13 mouse cellular contexts compared by ENCODE assay signal in the genomic region with DNA sequence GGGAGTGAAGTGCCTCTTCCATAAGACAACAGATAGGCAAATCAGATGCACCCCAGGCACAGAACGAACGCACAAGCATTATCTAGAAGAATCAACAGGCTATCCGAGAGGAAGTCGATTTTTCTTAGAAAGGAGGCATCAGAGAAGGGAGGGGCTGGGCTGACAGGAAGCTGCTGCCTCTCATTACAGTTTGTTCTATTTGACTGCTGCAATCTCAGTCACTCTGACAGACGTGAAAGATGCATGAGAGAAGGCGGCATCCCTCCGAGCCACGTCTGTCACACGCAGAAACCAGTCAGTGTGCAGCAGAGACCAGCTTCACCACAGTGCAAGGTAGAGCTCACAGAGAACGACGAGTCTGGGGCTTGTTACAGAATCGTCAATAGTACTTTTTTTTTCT.
DNase-seq lines count a peak whose midpoint lies in the region; ATAC-seq and TF ChIP-seq lines count a peak whose summit lies in the region.
"Had no signal": no experiment of that assay in that cellular context is flagged by ENCODE, and none has a peak within 500 bp of the region (broad histone marks: within the 10 kb centered on the region; RNA-seq: fewer than 3 reads in every experiment).

No protein-coding gene starts in this region.

- H3K4me1 ChIP-seq in intestine, postnatal 0 days (replicated peaks; ENCODE audit: control insufficient read depth, insufficient read depth, low read length) = no peaks in the 10 kb centered on the region
- H3K4me1 ChIP-seq in cerebellum, adult 2 months (ENCODE audit: control insufficient read depth, insufficient read depth, low read length) = peaks cover 9% of the 10 kb centered on the region
- H3K4me1 ChIP-seq: midbrain, embryonic 12.5 days had no signal

- TF ChIP-seq POLR2A in cerebellum, adult 2 months (IDR thresholded peaks at IDR 0.05; ENCODE audit: borderline replicate concordance, insufficient read depth, low read length) = no peak

- no peak overlapping the region for H3K27ac ChIP-seq in intestine, postnatal 0 days (ENCODE audit: low read depth, low read length)
- H3K27ac ChIP-seq in cerebellum, adult 2 months (ENCODE audit: insufficient read depth, low read length) = no peak overlapping the region
- H3K27ac ChIP-seq: midbrain, embryonic 12.5 days had no signal

- H3K27me3 ChIP-seq in intestine, postnatal 0 days (replicated peaks; ENCODE audit: control insufficient read depth, insufficient read depth, low read length) = no peaks in the 10 kb centered on the region
- no peaks in the 10 kb centered on the region for H3K27me3 ChIP-seq in cerebellum, adult 2 months (ENCODE audit: control insufficient read depth, insufficient read depth, low read length)
- H3K27me3 ChIP-seq: midbrain, embryonic 12.5 days had no signal

- peak; percentile 37 to 38 for DNase-seq in left cerebral cortex, postnatal 25 days (ENCODE audit: low spot score in 2 of 2)
- DNase-seq in left cerebral cortex, postnatal 10 days (ENCODE audit: extremely low spot score in 1 of 2, low spot score in 2 of 2) = no peak
- peak; percentile 16 for DNase-seq in right cerebral cortex, postnatal 4 days
- no peak for DNase-seq in right cerebral cortex, postnatal 25 days
- peak; percentile 61 to 86 for DNase-seq in layer of hippocampus, adult 18-20 months (ENCODE audit: low spot score in 2 of 2)
- peak; percentile 8 to 15 for DNase-seq in thymus, postnatal 36 days
- no peak for DNase-seq in cerebellum, adult 2 months
- DNase-seq: embryo, embryonic 11 days; gastrocnemius, postnatal 36 days; heart, postnatal 14 days had no signal

- no peak overlapping the region for H3K9ac ChIP-seq in intestine, postnatal 0 days (ENCODE audit: low read depth, low read length)
- H3K9ac ChIP-seq: midbrain, embryonic 12.5 days had no signal

- H3K4me2 ChIP-seq in intestine, postnatal 0 days (replicated peaks; ENCODE audit: low read depth) = no peak overlapping the region
- H3K4me2 ChIP-seq: midbrain, embryonic 12.5 days had no signal

- H3K9me3 ChIP-seq in intestine, postnatal 0 days (ENCODE audit: control insufficient read depth) = no peaks in the 10 kb centered on the region
- H3K9me3 ChIP-seq: midbrain, embryonic 12.5 days had no signal

- no peak for TF ChIP-seq CTCF in intestine, postnatal 0 days (IDR thresholded peaks at IDR 0.05; ENCODE audit: low read depth)
- no peak for TF ChIP-seq CTCF in cerebellum, adult 2 months (IDR thresholded peaks at IDR 0.05; ENCODE audit: borderline replicate concordance, insufficient read depth, low read depth, low read length)

- no peak for ATAC-seq in intestine, postnatal 0 days
- ATAC-seq: intestine, embryonic 16.5 days had no signal

- no peaks in the 10 kb centered on the region for H3K36me3 ChIP-seq in intestine, postnatal 0 days (ENCODE audit: control insufficient read depth, insufficient read depth)
- H3K36me3 ChIP-seq: midbrain, embryonic 12.5 days had no signal

- intact Hi-C loops in left cerebral cortex, postnatal 25 days (cut with DNase I) = no loop called here
- intact Hi-C loops in left cerebral cortex, postnatal 10 days (cut with DNase I) = loop anchor here (5.0 kb wide), 1 partner anchor 39 kb away; no protein-coding TSS in a partner anchor

- WGBS in intestine, postnatal 0 days = 29% methylated on average over 12 of the region's 12 CpGs
- 60% methylated on average over 12 of the region's 12 CpGs for WGBS in cerebellum, adult 2 months

- no peak overlapping the region for H3K4me3 ChIP-seq in intestine, postnatal 0 days (ENCODE audit: low read depth, low read length)
- H3K4me3 ChIP-seq in cerebellum, adult 2 months (replicated peaks; ENCODE audit: insufficient read depth, low read depth, low read length) = no peak overlapping the region
- H3K4me3 ChIP-seq: midbrain, embryonic 12.5 days had no signal

Comparison
In these comparisons a context has a peak if more than half of its experiments do, and no peak if none do; other contexts are left out.
1. DNase-seq: peak in left cerebral cortex, postnatal 25 days (2 of 2), right cerebral cortex, postnatal 4 days (single experiment), layer of hippocampus, adult 18-20 months (2 of 2) and thymus, postnatal 36 days (2 of 2); none in left cerebral cortex, postnatal 10 days (0 of 2), right cerebral cortex, postnatal 25 days (single experiment) and cerebellum, adult 2 months (0 of 2).